Mouse (Mus musculus): Measurements from ENCODE around the gene Ms4a4a. TPM values are rescaled to one million over a fixed set of nuclear protein-coding genes. Genes with fewer than 3 reads are reported as not detected.

Ms4a4a gene
- total and polyA plus RNA-seq, 3 experiments: 0.35 to 8.0 (median 5.7) TPM

DNA sequence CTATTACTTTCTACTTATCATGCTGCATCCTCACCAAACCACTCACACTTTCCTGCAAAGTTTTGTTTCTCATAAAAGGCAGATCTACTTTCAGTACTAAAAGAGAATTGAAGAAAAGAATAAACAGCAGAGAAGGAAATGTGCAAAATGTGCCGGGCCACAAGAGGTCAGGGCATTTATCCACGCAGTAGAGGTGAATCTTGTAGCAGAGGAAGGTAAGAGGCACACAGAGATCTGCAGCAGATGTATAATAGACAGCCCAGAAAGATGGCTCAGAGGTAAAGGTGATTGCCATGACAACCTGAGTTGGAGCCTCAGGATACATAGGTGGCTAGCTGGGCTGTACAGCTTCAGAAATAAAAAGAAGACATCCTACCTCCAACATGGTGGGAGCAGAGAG lies 11.8 kb downstream of the Ms4a4a start:
- no peak overlapping the region for H3K9ac ChIP-seq (ENCODE audit: low read depth, low read length)
- H3K27ac ChIP-seq: no peak overlapping the region
- H3K4me3 ChIP-seq: no peak overlapping the region
- DNase-seq: no peak
- no peaks in the 10 kb centered on the region for H3K27me3 ChIP-seq (ENCODE audit: control insufficient read depth, insufficient read depth, low read length)
- H3K4me1 ChIP-seq (ENCODE audit: control insufficient read depth, insufficient read depth, low read length): no peaks in the 10 kb centered on the region
- no peaks in the 10 kb centered on the region for H3K36me3 ChIP-seq (ENCODE audit: control insufficient read depth, insufficient read depth, low read length)
- WGBS: 67% methylated on average over 2 of the region's 2 CpGs
- intact Hi-C loops (cut with DNase I): no loop called here
- no peaks in the 10 kb centered on the region for H3K79me2 ChIP-seq (replicated peaks; ENCODE audit: control insufficient read depth, insufficient read depth, low read length)
- TF ChIP-seq EP300 (IDR thresholded peaks at IDR 0.05; ENCODE audit: insufficient read depth, low read depth, low read length) (no peak), CTCF (IDR thresholded peaks at IDR 0.05) (no peak), POLR2A (IDR thresholded peaks at IDR 0.05; ENCODE audit: insufficient read depth, low read depth, low read length) (no peak)

DNA sequence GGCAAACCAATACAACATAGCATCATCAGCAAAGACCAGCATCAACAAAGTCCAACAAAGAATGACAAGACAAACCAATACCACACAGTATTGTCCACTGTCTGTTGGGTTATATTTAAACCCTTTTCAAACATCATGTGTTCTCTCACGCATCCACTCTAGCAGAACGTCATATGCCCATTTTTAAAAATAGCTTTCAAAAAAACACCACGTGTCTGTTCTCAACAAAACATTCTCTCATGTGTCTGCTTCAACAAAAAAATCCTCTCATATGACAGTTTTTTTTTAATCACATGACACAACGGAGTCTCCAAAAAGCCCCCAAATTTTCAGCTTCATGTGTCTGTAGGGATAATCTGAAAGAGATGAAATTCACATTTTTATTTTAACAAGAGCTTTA lies 12.4 kb downstream of the Ms4a4a start:
- WGBS: 55% methylated on average over 4 of the region's 4 CpGs
- no peak for DNase-seq
- TF ChIP-seq CTCF (IDR thresholded peaks at IDR 0.05): no peak
- no peak for TF ChIP-seq EP300 (IDR thresholded peaks at IDR 0.05; ENCODE audit: insufficient read depth, low read depth, low read length)
- no peak for TF ChIP-seq POLR2A (IDR thresholded peaks at IDR 0.05; ENCODE audit: insufficient read depth, low read depth, low read length)

DNA sequence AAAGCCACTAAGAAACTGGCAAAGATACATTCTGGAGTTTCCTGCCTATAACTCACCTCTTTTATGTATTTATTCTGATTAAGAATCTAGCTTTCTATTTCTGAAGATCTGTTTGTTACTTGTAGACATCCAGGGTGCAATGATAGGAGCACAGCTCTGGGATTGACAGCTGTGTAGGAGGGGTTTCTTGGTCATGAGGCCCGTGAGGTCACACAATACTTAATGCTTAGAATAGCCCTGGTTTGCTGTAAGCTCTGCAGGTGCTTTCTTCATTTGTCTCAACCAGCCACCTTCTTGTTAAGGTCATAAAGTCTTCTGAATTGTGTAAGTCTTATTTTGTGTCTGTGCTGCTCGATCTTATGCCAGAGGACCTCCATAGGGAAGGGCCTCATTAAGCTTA lies 13.6 kb downstream of the Ms4a4a start:
- intact Hi-C loops (cut with DNase I): no loop called here
- 60% methylated on average over 2 of the region's 2 CpGs for WGBS
- no peaks in the 10 kb centered on the region for H3K27me3 ChIP-seq (ENCODE audit: control insufficient read depth, insufficient read depth, low read length)

More for the DNA sequence above, 12.4 kb downstream of the Ms4a4a start:
- intact Hi-C loops (cut with DNase I): no loop called here
- Histone ChIP-seq H3K9ac (ENCODE audit: low read depth, low read length) (no peak overlapping the region), H3K4me3 (no peak overlapping the region), H3K4me1 (ENCODE audit: control insufficient read depth, insufficient read depth, low read length) (no peaks in the 10 kb centered on the region), H3K27me3 (ENCODE audit: control insufficient read depth, insufficient read depth, low read length) (no peaks in the 10 kb centered on the region), H3K36me3 (ENCODE audit: control insufficient read depth, insufficient read depth, low read length) (no peaks in the 10 kb centered on the region), H3K27ac (no peak overlapping the region), H3K79me2 (replicated peaks; ENCODE audit: control insufficient read depth, insufficient read depth, low read length) (no peaks in the 10 kb centered on the region)

DNA sequence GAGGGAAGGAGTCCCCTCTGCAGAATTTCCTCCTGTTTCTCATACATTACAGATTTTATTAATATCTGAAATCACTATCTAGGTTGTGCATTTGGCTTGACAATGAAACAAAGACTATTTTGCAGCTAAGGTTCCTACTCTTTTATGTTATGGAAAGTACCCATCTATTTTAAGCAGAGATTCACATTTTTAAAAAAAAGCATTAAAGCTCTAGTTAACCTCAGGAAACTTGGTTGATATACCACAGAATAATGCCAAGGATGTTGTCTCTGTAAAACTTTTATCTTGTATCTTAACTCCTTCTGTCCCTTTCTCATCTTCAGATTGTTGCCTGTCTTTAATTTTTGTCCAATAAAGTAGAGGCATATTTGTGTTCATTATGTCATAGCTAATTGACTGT lies 20.4 kb downstream of the Ms4a4a start:
- H3K27me3 ChIP-seq (ENCODE audit: control insufficient read depth, insufficient read depth, low read length): no peaks in the 10 kb centered on the region
- DNase-seq: no peak
- no peaks in the 10 kb centered on the region for H3K4me1 ChIP-seq (ENCODE audit: control insufficient read depth, insufficient read depth, low read length)
- no peak overlapping the region for H3K27ac ChIP-seq
- H3K4me3 ChIP-seq: no peak overlapping the region
- intact Hi-C loops (cut with DNase I): no loop called here
- no peaks in the 10 kb centered on the region for H3K79me2 ChIP-seq (replicated peaks; ENCODE audit: control insufficient read depth, insufficient read depth, low read length)
- no peak overlapping the region for H3K9ac ChIP-seq (ENCODE audit: low read depth, low read length)
- TF ChIP-seq CTCF (IDR thresholded peaks at IDR 0.05) (no peak), EP300 (IDR thresholded peaks at IDR 0.05; ENCODE audit: insufficient read depth, low read depth, low read length) (no peak), POLR2A (IDR thresholded peaks at IDR 0.05; ENCODE audit: insufficient read depth, low read depth, low read length) (no peak)
- no peaks in the 10 kb centered on the region for H3K36me3 ChIP-seq (ENCODE audit: control insufficient read depth, insufficient read depth, low read length)

More for the DNA sequence above, 13.6 kb downstream of the Ms4a4a start:
- no peaks in the 10 kb centered on the region for H3K79me2 ChIP-seq (replicated peaks; ENCODE audit: control insufficient read depth, insufficient read depth, low read length)
- no peak for DNase-seq
- H3K4me1 ChIP-seq (ENCODE audit: control insufficient read depth, insufficient read depth, low read length): no peaks in the 10 kb centered on the region
- TF ChIP-seq POLR2A (IDR thresholded peaks at IDR 0.05; ENCODE audit: insufficient read depth, low read depth, low read length) (no peak), EP300 (IDR thresholded peaks at IDR 0.05; ENCODE audit: insufficient read depth, low read depth, low read length) (no peak), CTCF (IDR thresholded peaks at IDR 0.05) (no peak)
- H3K9ac ChIP-seq (ENCODE audit: low read depth, low read length): no peak overlapping the region
- H3K36me3 ChIP-seq (ENCODE audit: control insufficient read depth, insufficient read depth, low read length): no peaks in the 10 kb centered on the region
- no peak overlapping the region for H3K4me3 ChIP-seq
- H3K27ac ChIP-seq: no peak overlapping the region

DNA sequence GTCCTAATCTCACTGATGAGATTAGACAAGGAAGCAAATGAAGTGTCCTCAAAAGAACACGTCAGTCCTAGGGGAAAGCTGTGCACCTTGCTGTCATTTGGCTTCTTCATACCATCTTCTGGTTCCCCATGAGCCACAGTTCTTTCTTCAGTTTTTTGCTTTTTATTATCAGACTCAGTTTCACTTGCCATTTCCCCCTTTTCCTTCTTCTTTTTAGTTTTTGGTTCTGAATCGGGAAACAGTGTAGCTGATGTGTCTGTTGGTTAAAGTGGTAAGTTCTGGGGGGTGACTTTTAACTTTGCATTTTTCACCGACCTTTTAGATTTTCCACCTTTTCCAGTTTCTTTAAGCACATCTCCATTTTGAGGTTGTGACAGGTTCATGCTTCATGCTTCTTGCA lies 29.2 kb downstream of the Ms4a4a start, which contains the start of gene Ms4a4c:
Gene Ms4a4c (plus strand): TSS at position 244 of the 400 bp plus-strand sequence.
- Histone ChIP-seq H3K36me3 (ENCODE audit: control insufficient read depth, insufficient read depth, low read length) (no peaks in the 10 kb centered on the region), H3K9ac (ENCODE audit: low read depth, low read length) (no peak within 1 kb of the TSS)
- 75% methylated on average over 3 of the region's 3 CpGs for WGBS

DNA sequence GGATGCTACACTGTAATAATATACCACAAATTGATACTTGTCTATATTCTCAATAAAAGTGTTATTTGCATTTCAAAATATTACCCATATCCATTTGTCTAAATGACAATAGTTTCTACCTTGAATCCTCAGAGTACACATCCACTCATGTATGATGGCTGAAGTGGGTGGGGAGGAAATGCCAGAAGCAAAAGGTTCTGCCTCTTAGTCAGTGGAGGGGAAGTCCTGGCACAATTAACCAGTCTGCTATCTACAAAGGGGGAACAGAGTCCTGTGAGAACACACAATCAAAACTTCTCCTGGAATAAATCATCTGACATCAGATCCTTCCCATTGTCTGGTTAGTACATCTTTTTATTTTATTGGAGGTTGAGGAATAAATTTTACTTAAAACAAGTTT lies 32.1 kb downstream of the Ms4a4a start:
- Histone ChIP-seq H3K9ac (ENCODE audit: low read depth, low read length) (no peak overlapping the region), H3K36me3 (ENCODE audit: control insufficient read depth, insufficient read depth, low read length) (no peaks in the 10 kb centered on the region), H3K27ac (no peak overlapping the region), H3K4me1 (ENCODE audit: control insufficient read depth, insufficient read depth, low read length) (no peaks in the 10 kb centered on the region), H3K4me3 (no peak overlapping the region), H3K79me2 (replicated peaks; ENCODE audit: control insufficient read depth, insufficient read depth, low read length) (no peaks in the 10 kb centered on the region), H3K27me3 (ENCODE audit: control insufficient read depth, insufficient read depth, low read length) (no peaks in the 10 kb centered on the region)
- intact Hi-C loops (cut with DNase I): no loop called here
- no peak for DNase-seq
- TF ChIP-seq POLR2A (IDR thresholded peaks at IDR 0.05; ENCODE audit: insufficient read depth, low read depth, low read length) (no peak), EP300 (IDR thresholded peaks at IDR 0.05; ENCODE audit: insufficient read depth, low read depth, low read length) (no peak), CTCF (IDR thresholded peaks at IDR 0.05) (no peak)

More for the DNA sequence above, 29.2 kb downstream of the Ms4a4a start, which contains the start of gene Ms4a4c:
- intact Hi-C loops (cut with DNase I): no loop called here
- no peaks in the 10 kb centered on the region for H3K4me1 ChIP-seq (ENCODE audit: control insufficient read depth, insufficient read depth, low read length)
- no peaks in the 10 kb centered on the region for H3K27me3 ChIP-seq (ENCODE audit: control insufficient read depth, insufficient read depth, low read length)
- no peak for TF ChIP-seq EP300 (IDR thresholded peaks at IDR 0.05; ENCODE audit: insufficient read depth, low read depth, low read length)
- TF ChIP-seq POLR2A (IDR thresholded peaks at IDR 0.05; ENCODE audit: insufficient read depth, low read depth, low read length): no peak
- no peak for TF ChIP-seq CTCF (IDR thresholded peaks at IDR 0.05)
- no peaks in the 10 kb centered on the region for H3K79me2 ChIP-seq (replicated peaks; ENCODE audit: control insufficient read depth, insufficient read depth, low read length)
- DNase-seq: no peak
- H3K27ac ChIP-seq: no peak within 1 kb of the TSS
- H3K4me3 ChIP-seq: no peak within 1 kb of the TSS
